Mouse (Mus musculus) midbrain, embryonic 10.5 days (tissue): ENCODE results near the gene Adgrl2. TPM values are rescaled to one million over a fixed set of nuclear protein-coding genes. Genes with fewer than 3 reads are reported as not detected.

Experiments
- DNase-seq: peaks from one replicate; pipeline ENCODE4 v3.0.0-alpha.2; 2017; ENCODE audit warnings: low spot score
- H3K27ac ChIP-seq: fragments of 300-500 bp; sonication (generic); replicated peaks from 2 replicates; pipeline ENCODE4 v1.5.1; 2016; ENCODE audit warnings: mild to moderate bottlenecking
- H3K27me3 ChIP-seq: fragments of 300-500 bp; sonication (generic); 2 replicates; pipeline ENCODE4 v1.6.1; 2016; ENCODE audit warnings: low read depth, mild to moderate bottlenecking; ENCODE audit not compliant: poor library complexity, severe bottlenecking
- H3K36me3 ChIP-seq: fragments of 300-500 bp; sonication (generic); 2 replicates; pipeline ENCODE4 v1.6.1; 2016; ENCODE audit warnings: mild to moderate bottlenecking, moderate library complexity
- H3K4me1 ChIP-seq: fragments of 300-500 bp; sonication (generic); 2 replicates; pipeline ENCODE4 v1.6.1; 2016
- H3K4me3 ChIP-seq: fragments of 300-500 bp; sonication (generic); 2 replicates; pipeline ENCODE4 v1.5.1; 2016; ENCODE audit warnings: mild to moderate bottlenecking, moderate library complexity
- H3K9me3 ChIP-seq: fragments of 300-500 bp; sonication (generic); replicated peaks from 2 replicates; pipeline ENCODE4 v1.6.1; 2016; ENCODE audit warnings: mild to moderate bottlenecking
- WGBS: fragments of 180-500 bp; shearing (Covaris S2); methylation state at CpG from one replicate; pipeline ENCODE4 v1.1.7; 2016; 5-methylcytosine and 5-hydroxymethylcytosine counted together
- polyA plus RNA-seq: library from polyadenylated mRNA; unstranded; fragments of >200 nt; fragmentation: Nextera tagmentation; extraction: Ambion mirVana; gene quantifications from 2 replicates; pipeline ENCODE4 v1.2.1, GENCODE M21; 2016

Adgrl2 gene
- polyA plus RNA-seq, 1 experiment from 2014 or later: 76.6 TPM

GRCm38 (mm10) chr3:148935056-148935455 lies 55.3 kb downstream of the Adgrl2 start:
- DNase-seq: no peak
- no peak overlapping the region for H3K27ac ChIP-seq

GRCm38 (mm10) chr3:148934279-148934678 lies 56.1 kb downstream of the Adgrl2 start:
- peaks cover 8% of the 10 kb centered on the region for H3K4me1 ChIP-seq
- 92% methylated on average over 5 of the region's 5 CpGs for WGBS
- no peak for DNase-seq
- H3K27me3 ChIP-seq: no peaks in the 10 kb centered on the region
- no peaks in the 10 kb centered on the region for H3K9me3 ChIP-seq
- H3K4me3 ChIP-seq: no peak overlapping the region
- peaks cover 40% of the 10 kb centered on the region for H3K36me3 ChIP-seq
- H3K27ac ChIP-seq: no peak overlapping the region; the same call in 1 of the 2 replicates

More at GRCm38 (mm10) chr3:148935056-148935455, 55.3 kb downstream of the Adgrl2 start:
- Histone ChIP-seq H3K4me3 (no peak overlapping the region), H3K36me3 (peaks cover 40% of the 10 kb centered on the region), H3K27me3 (no peaks in the 10 kb centered on the region), H3K9me3 (no peaks in the 10 kb centered on the region), H3K4me1 (peaks cover 15% of the 10 kb centered on the region)
- WGBS: 92% methylated on average over 9 of the region's 9 CpGs

GRCm38 (mm10) chr3:148933160-148933559 lies 57.2 kb downstream of the Adgrl2 start:
- Histone ChIP-seq H3K27ac (no peak overlapping the region), H3K36me3 (peaks cover 40% of the 10 kb centered on the region), H3K4me3 (no peak overlapping the region), H3K4me1 (peaks cover 8% of the 10 kb centered on the region), H3K9me3 (no peaks in the 10 kb centered on the region), H3K27me3 (no peaks in the 10 kb centered on the region)
- 88% methylated on average over 6 of the region's 6 CpGs for WGBS
- DNase-seq: no peak

- 86% methylated on average over 6 of the region's 6 CpGs for WGBS
- Histone ChIP-seq H3K4me1 (peaks cover 15% of the 10 kb centered on the region), H3K4me3 (no peak overlapping the region), H3K27ac (no peak overlapping the region), H3K27me3 (no peaks in the 10 kb centered on the region), H3K9me3 (no peaks in the 10 kb centered on the region), H3K36me3 (peaks cover 24% of the 10 kb centered on the region)
- no peak for DNase-seq
These were observed 59.4 kb downstream of the Adgrl2 start for GRCm38 (mm10) chr3:148930913-148931312.

GRCm38 (mm10) chr3:148926330-148926729 lies 64.0 kb downstream of the Adgrl2 start:
- Histone ChIP-seq H3K4me1 (peaks cover 39% of the 10 kb centered on the region), H3K9me3 (no peaks in the 10 kb centered on the region), H3K4me3 (no peak overlapping the region), H3K36me3 (0 out of 2 replicates have a peak, but pooled peaks cover 4% of the 10 kb centered on the region), H3K27ac (0 out of 2 replicates have a peak overlapping the region, but pooled peaks have one; percentile 39), H3K27me3 (no peaks in the 10 kb centered on the region)
- DNase-seq: no peak
- 60% methylated on average over 3 of the region's 3 CpGs for WGBS

GRCm38 (mm10) chr3:148922618-148923095 lies 67.7 kb downstream of the Adgrl2 start:
- H3K4me3 ChIP-seq: peak overlapping the region; percentile 36
- H3K9me3 ChIP-seq: no peaks in the 10 kb centered on the region
- H3K36me3 ChIP-seq: peaks cover 12% of the 10 kb centered on the region; the same call in 1 of the 2 replicates
- H3K27me3 ChIP-seq: no peaks in the 10 kb centered on the region
- H3K4me1 ChIP-seq: peaks cover 41% of the 10 kb centered on the region
- peak; percentile 46 for DNase-seq
- 51% methylated on average over 14 of the region's 14 CpGs for WGBS
- H3K27ac ChIP-seq: no peak overlapping the region

- H3K27me3 ChIP-seq: no peaks in the 10 kb centered on the region
- 67% methylated on average over 13 of the region's 13 CpGs for WGBS
- no peak overlapping the region for H3K27ac ChIP-seq
- no peak for DNase-seq
- peaks cover 12% of the 10 kb centered on the region; the same call in 1 of the 2 replicates for H3K36me3 ChIP-seq
- H3K9me3 ChIP-seq: no peaks in the 10 kb centered on the region
- peaks cover 43% of the 10 kb centered on the region for H3K4me1 ChIP-seq
- no peak overlapping the region for H3K4me3 ChIP-seq
These were observed 68.3 kb downstream of the Adgrl2 start for GRCm38 (mm10) chr3:148921966-148922587.

GRCm38 (mm10) chr3:148920881-148921280 lies 69.5 kb downstream of the Adgrl2 start:
- Histone ChIP-seq H3K36me3 (peaks cover 15% of the 10 kb centered on the region; the same call in 1 of the 2 replicates), H3K9me3 (no peaks in the 10 kb centered on the region), H3K27me3 (no peaks in the 10 kb centered on the region), H3K27ac (no peak overlapping the region), H3K4me1 (peaks cover 49% of the 10 kb centered on the region), H3K4me3 (no peak overlapping the region)
- DNase-seq: no peak
- 63% methylated on average over 6 of the region's 6 CpGs for WGBS

GRCm38 (mm10) chr3:148918425-148918824 lies 71.9 kb downstream of the Adgrl2 start:
- H3K4me1 ChIP-seq: peaks cover 57% of the 10 kb centered on the region
- no peaks in the 10 kb centered on the region for H3K27me3 ChIP-seq
- H3K9me3 ChIP-seq: no peaks in the 10 kb centered on the region
- WGBS: 86% methylated on average over 5 of the region's 5 CpGs
- H3K36me3 ChIP-seq: peaks cover 15% of the 10 kb centered on the region; the same call in 1 of the 2 replicates
- DNase-seq: no peak
- no peak overlapping the region for H3K27ac ChIP-seq
- H3K4me3 ChIP-seq: no peak overlapping the region

- H3K4me3 ChIP-seq: no peak overlapping the region
- H3K27ac ChIP-seq: no peak overlapping the region
- DNase-seq: no peak
- peaks cover 15% of the 10 kb centered on the region; the same call in 1 of the 2 replicates for H3K36me3 ChIP-seq
- no peaks in the 10 kb centered on the region for H3K9me3 ChIP-seq
- peaks cover 57% of the 10 kb centered on the region for H3K4me1 ChIP-seq
- 84% methylated on average over 7 of the region's 7 CpGs for WGBS
- no peaks in the 10 kb centered on the region for H3K27me3 ChIP-seq
These were observed 72.5 kb downstream of the Adgrl2 start for GRCm38 (mm10) chr3:148917837-148918236.

- no peak for DNase-seq
- H3K4me3 ChIP-seq: no peak overlapping the region
- H3K9me3 ChIP-seq: no peaks in the 10 kb centered on the region
- WGBS: 63% methylated on average over 5 of the region's 5 CpGs
- H3K27me3 ChIP-seq: no peaks in the 10 kb centered on the region
- no peak overlapping the region for H3K27ac ChIP-seq
- peaks cover 15% of the 10 kb centered on the region; the same call in 1 of the 2 replicates for H3K36me3 ChIP-seq
- H3K4me1 ChIP-seq: peaks cover 44% of the 10 kb centered on the region
These were observed 74.1 kb downstream of the Adgrl2 start for GRCm38 (mm10) chr3:148916226-148916625.

GRCm38 (mm10) chr3:148912944-148913684 lies 77.2 kb downstream of the Adgrl2 start:
- no peak overlapping the region for H3K27ac ChIP-seq
- H3K4me3 ChIP-seq: no peak overlapping the region
- no peaks in the 10 kb centered on the region for H3K27me3 ChIP-seq
- H3K36me3 ChIP-seq: peaks cover 10% of the 10 kb centered on the region; the same call in 1 of the 2 replicates
- 83% methylated on average over 14 of the region's 14 CpGs for WGBS
- peaks cover 33% of the 10 kb centered on the region for H3K4me1 ChIP-seq
- DNase-seq: no peak
- no peaks in the 10 kb centered on the region for H3K9me3 ChIP-seq

GRCm38 (mm10) chr3:148912536-148912935 lies 77.8 kb downstream of the Adgrl2 start:
- no peaks in the 10 kb centered on the region for H3K9me3 ChIP-seq
- no peak overlapping the region for H3K27ac ChIP-seq
- DNase-seq: no peak
- H3K27me3 ChIP-seq: no peaks in the 10 kb centered on the region
- peaks cover 33% of the 10 kb centered on the region for H3K4me1 ChIP-seq
- H3K4me3 ChIP-seq: no peak overlapping the region
- H3K36me3 ChIP-seq: peaks cover 10% of the 10 kb centered on the region; the same call in 1 of the 2 replicates
- 93% methylated on average over 6 of the region's 6 CpGs for WGBS
